Mouse (Mus musculus) adipose tissue, adult 10 weeks (tissue): Measurements from ENCODE around the gene Mri1. TPM values are rescaled to one million over a fixed set of nuclear protein-coding genes. Genes with fewer than 3 reads are reported as not detected.

Experiments
- polyA plus RNA-seq: library from polyadenylated mRNA; stranded (reverse); fragments of 350-450 nt; fragmentation: Illumina TruSeq; extraction: RNeasy Lipid Tissue Mini Kit (QIAGEN cat#74804); gene quantifications from one replicate; pipeline ENCODE4 v1.2.3, GENCODE M21; 2014; ENCODE audit warnings: low read depth, low replicate concordance

The Mri1 gene
- 18.5 TPM for polyA plus RNA-seq

GRCm38 (mm10) chr8:84256822-84257610 is at the start of gene Mri1:
Gene Mri1, minus strand, starts transcription at chr8:84257326.

DNA sequence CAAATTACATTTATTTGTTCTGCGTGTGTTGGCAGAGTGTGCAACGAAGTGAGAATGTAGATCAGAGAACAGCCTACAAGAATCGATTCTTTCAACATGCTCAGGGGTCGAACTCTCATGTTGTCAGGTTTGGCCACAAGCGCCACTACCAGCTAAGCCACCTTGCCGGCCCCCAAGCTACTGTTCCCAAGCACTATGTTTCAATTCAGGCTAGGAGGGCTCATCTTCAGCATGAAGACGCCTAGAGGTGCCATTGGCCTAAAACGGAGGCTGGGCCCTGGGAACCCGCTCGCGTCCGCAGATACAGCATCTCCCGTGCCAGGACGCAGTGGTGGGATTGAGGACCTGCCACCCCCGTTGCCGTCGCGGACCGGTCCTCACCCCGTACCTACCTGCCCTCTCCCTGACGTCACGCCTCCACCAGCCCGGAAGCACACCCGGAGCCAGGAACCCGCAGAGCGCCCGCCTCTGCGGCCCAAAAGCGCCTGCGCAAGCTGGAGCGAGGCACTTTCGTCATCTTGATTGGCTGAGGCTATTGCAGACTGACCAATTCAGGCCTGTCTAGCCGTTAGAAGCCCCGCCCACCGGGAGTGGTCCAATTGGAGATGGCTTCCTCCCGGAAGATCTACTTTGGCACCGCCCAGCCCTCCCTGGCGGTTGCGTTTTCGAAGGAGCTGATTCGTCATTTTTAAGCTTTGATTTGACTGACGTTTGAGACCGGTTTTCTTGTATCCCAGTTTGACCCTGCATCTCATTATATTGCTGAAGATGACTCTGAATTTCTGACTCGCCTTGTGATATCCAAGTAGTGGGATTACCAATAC is 13.0 kb upstream of the Mri1 start, which contains the start of gene Ccdc130:
Gene Ccdc130, minus strand, starts transcription at position 431 of the 824 bp plus-strand sequence.

DNA sequence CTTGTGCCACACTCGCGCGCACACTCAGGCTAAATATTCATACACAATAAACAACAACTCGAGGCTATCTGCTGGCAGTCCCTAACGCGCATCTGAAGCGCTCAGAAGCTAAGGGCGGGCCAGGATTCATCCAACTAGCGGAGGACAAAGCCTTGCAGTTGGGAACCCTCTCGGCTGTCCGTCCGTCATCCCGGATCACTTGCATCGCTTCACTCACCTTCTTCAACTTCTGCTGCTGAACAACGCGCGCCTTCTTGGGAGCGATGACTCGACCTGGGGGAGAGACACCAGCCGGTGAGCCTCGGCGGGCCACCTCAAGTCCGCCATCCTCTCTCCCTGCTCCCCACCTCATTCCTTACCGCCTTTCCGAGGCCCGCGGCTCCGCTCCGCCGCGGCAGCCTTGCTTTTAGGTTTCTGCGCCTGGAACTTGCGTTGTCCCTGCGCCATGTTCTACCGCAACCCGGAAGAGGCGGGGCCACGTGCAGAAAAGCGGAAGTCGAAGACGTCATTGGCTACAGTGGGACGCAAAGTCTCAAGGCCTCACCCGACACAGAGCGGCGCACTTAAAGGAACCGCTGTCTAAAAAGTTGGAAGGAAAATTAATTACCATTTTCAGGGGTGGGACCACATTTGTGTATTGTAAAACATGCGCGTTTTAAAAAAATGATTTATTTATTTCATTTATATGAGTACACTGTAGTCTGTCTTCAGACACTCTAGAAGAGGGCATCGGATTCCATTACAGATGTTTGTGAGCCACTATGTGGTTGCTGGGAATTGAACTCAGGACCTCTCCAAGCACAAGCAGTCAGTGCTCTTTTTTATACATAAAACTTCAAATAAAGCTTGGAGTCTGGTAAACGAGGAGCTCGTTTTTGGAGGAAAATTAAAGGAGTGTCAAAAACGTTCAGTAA is 7.6 kb downstream of the Mri1 start, which contains the start of gene D8Ertd738e:
Gene D8Ertd738e, minus strand, starts transcription at position 463 of the 914 bp plus-strand sequence.

GRCm38 (mm10) chr8:84236998-84237473 is 20.1 kb downstream of the Mri1 start, which contains the start of gene Zswim4:
Gene Zswim4, minus strand, starts transcription at chr8:84237055.

Other genes with a start within 250 kb of the Mri1 start
- gene 2210011C24Rik, start 245.2 kb downstream of the Mri1 start, polyA plus RNA-seq = 0.62 TPM
- gene Palm3, start 235.9 kb downstream of the Mri1 start, polyA plus RNA-seq = 1.3 TPM
- 1.6 TPM for gene Il27ra, start 214.7 kb downstream of the Mri1 start, polyA plus RNA-seq
- not detected for gene Rln3, start 212.3 kb downstream of the Mri1 start, polyA plus RNA-seq
- 2.3 TPM for gene Gm10643, start 192.2 kb downstream of the Mri1 start, polyA plus RNA-seq
- gene Rfx1, start 190.5 kb downstream of the Mri1 start, polyA plus RNA-seq = 11.2 TPM
- 14.2 TPM for gene Dcaf15, start 152.6 kb downstream of the Mri1 start, polyA plus RNA-seq
- 0.40 TPM for gene Podnl1, start 131.3 kb downstream of the Mri1 start, polyA plus RNA-seq
- 21.9 TPM for gene Cc2d1a, start 109.4 kb downstream of the Mri1 start, polyA plus RNA-seq
- gene 4930432K21Rik, start 109.3 kb downstream of the Mri1 start, polyA plus RNA-seq = 2.8 TPM
- not detected for gene Nanos3, start 72.1 kb downstream of the Mri1 start, polyA plus RNA-seq
- gene Zswim4, start 20.3 kb downstream of the Mri1 start, polyA plus RNA-seq = 5.1 TPM
- 193 TPM for gene D8Ertd738e, start 7.6 kb downstream of the Mri1 start, polyA plus RNA-seq
- 15.2 TPM for gene Ccdc130, start 13.1 kb upstream of the Mri1 start, polyA plus RNA-seq
- gene Cacna1a, start 131.1 kb upstream of the Mri1 start, polyA plus RNA-seq = 7.9 TPM